In the genomic region with DNA sequence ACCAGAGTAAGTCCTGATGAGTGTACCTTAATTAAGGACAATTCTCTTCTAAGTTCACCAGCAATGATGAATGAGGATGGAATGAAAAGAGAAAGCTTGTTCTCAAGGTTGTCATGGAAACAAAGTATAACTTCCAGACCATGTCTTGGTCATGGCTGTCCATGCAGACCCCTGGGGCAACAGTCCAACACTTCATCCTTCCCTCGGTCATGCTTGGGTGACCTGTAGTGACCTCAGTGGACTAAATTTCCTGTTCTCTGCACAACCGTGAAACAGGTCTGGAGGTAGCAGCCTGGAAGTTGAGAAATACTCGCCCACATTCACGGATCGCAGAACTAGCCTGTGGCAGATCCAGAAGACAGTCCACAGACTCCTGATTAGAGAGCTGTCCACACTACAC, we compare ENCODE assay signal across 1 mouse cellular context.
TF ChIP-seq lines count a peak whose summit lies in the region.

No protein-coding gene starts in this region.

TF ChIP-seq in CH12.LX, 34 proteins besides CTCF, POLR2A, EP300 and RAD21 (continued from another document):
- TF ChIP-seq BHLHE40 (IDR thresholded peaks at IDR 0.05; ENCODE audit: low read depth, low read length) = no peak
- TF ChIP-seq UBTF (IDR thresholded peaks at IDR 0.05; ENCODE audit: low read depth, low read length) = no peak
- no peak for TF ChIP-seq ETS1 (conservative IDR thresholded peaks at IDR 0.05; ENCODE audit: low read depth, low read length)
